Mouse (Mus musculus) Patski (cell line): ENCODE measurements around the gene Ttll9. TPM values are rescaled to one million over a fixed set of nuclear protein-coding genes. Genes with fewer than 3 reads are reported as not detected.

Source experiments
- ATAC-seq: fragments of 100-300 bp; one replicate; pipeline ENCODE4 v1.8.0; 2021
- CTCF ChIA-PET: fragments of 350-600 bp; sonication (Branson Sonifier 250); formaldehyde crosslinking; loops from one replicate; lab custom pipeline; 2022; ENCODE audit warnings: inconsistent platforms; lab: Charles Lee
- POLR2A ChIA-PET: fragments of 350-600 bp; sonication (Branson Sonifier 250); formaldehyde crosslinking; loops from one replicate; lab custom pipeline; 2022; ENCODE audit warnings: antibody characterized with exemption, inconsistent platforms; lab: Charles Lee
- DNase-seq: peaks from one replicate; pipeline ENCODE4 v3.0.0-alpha.2; 2011; ENCODE audit warnings: low read depth, low spot score
- H3K27me3 ChIP-seq: fragments of 371-371 bp; one replicate; pipeline ENCODE4 v1.5.1; 2021
- CTCF ChIP-seq: fragments of 100-300 bp; IDR thresholded peaks from one replicate; pipeline ENCODE4 v1.5.1; 2021
- in situ Hi-C: fragments of 300-500 bp; cut with MboI; formaldehyde crosslinking; loops from 3 replicates; pipeline ENCODE4 v1.11.1; 2018; ENCODE audit warnings: low pct_unique_long_range_greater_than_20kb, mixed read lengths
- polyA plus RNA-seq: library from polyadenylated mRNA; unstranded; gene quantifications from one replicate; pipeline ENCODE4 v1.2.3, GENCODE M21; 2021

The Ttll9 gene
- polyA plus RNA-seq, 1 experiment from 2014 or later, result 0.45 TPM

DNA sequence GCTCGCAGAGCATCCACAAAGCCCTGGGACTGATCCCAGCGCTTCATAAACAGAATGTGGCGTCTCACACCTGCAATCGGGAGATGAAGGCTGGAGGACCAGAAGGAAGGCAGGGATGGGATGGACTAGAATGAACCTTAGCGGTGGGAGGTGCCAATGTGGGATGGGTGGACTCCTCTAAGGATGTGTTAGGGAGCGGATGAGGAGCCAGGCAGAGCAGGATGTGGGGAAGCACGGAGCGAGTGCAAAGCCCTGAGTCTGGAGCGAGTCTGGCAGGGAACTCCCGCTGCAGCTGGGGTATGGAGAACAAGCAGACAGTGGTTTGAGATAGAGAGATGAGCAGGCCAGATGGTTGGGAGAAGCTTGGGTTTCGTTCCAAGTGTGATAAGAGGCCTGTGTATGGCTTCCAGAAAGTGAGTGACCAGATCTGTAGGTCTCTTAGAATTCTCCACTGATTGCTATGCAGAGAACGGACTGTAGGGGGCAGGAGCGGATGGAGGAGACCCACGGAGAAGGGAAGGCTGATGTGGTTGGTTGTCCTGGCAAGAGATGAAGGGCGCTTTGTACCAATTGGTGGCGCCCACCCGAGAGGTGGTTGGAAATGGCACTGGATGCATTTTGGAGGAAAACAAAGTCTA lies 85.7 kb downstream of the Ttll9 start:
- peak; percentile 81 for TF ChIP-seq CTCF
- DNase-seq, result no peak
- in situ Hi-C loops, result no loop called here
- peaks cover 10% of the 10 kb centered on the region for H3K27me3 ChIP-seq
- POLR2A ChIA-PET, result no interaction called here
- CTCF ChIA-PET, result interaction anchor here (1.3 to 2.3 kb wide), 2 partner anchors 15 to 94 kb away, joined by 3 to 8 read pairs; no protein-coding TSS in a partner anchor
- no peak for ATAC-seq

DNA sequence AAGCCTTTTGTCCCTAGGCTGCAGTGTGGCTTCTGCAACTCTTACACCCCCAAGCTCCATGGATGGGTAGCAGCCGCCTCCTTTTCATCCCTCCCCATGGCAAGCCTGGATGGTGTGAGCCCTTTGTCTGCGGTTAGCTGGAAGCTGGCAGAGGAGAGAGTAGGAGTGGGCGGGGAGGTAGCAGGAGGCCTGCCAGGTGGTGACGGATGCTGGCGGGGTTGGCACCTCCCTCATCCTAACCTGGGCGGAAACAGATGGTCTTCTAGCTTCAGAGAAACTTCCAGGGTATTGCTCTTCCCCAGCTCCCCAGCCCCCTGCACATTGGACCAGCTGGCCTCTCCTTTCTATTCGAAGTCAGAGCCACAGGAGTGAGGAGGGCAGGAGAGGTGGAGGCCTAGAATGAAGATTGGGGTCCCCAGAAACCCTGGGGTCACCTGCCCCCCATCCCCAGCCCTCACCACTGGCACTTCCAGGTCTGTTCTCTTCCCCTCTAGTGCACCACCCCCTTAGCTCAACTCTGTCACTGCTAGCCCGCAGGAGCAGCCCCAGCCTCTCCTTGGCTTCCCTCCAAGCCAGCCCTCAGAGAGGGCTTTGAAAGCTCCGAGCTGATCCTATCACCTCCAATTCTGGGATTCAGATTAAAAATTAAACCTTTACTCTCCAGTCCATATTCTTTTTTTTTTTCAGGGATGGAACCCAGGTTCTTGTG lies 87.2 kb downstream of the Ttll9 start:
- ATAC-seq (no peak), DNase-seq (no peak)
- TF ChIP-seq CTCF, result no peak
- CTCF ChIA-PET, result interaction anchor here (1.5 kb wide), 1 partner anchor 28 kb away, joined by 4 read pairs; no protein-coding TSS in a partner anchor
- H3K27me3 ChIP-seq, result peaks cover 17% of the 10 kb centered on the region
- in situ Hi-C loops, result no loop called here
- POLR2A ChIA-PET, result no interaction called here

DNA sequence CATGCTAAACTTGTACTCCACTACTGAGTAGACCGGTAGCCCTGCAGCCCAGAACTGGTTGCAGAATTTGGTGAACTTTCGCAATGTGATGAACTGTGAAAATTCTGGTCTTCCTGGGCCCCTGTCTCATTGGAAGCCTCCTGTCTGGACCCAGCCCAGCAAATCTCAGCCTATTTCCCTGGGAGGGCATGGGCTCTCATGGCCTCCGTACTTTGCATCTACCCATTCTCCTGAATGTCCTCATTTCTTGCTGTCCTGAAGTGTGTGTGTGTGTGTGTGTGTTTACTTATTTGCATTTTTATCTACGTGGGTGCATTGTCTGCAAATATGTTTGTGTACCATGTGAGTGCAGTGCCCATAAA lies 87.7 kb downstream of the Ttll9 start:
- H3K27me3 ChIP-seq, result peaks cover 20% of the 10 kb centered on the region
- ChIA-PET CTCF (interaction anchor here (1.5 to 1.8 kb wide), 2 partner anchors 28 to 94 kb away, joined by 4 to 5 read pairs; no protein-coding TSS in a partner anchor), POLR2A (no interaction called here)
- TF ChIP-seq CTCF, result no peak
- DNase-seq, result no peak
- in situ Hi-C loops, result no loop called here
- ATAC-seq, result no peak

DNA sequence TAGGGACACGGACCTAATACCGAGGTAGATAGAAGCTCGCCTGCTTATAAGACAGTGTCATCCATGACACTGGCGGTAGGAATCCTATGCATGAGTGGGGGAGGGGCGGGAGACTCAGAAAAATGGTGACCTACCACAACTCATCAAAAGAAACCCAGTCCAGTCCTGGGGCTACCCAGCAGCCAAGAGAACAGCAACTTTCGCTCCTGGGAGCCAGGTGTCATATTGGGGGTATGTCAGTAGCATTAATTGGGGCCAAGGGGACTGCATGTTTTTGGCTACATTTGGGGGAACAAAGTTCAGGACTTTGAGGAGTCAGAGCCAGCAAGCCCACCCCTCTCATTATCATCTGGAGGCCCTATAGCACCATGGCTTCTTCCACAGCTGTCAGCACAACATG lies 88.8 kb downstream of the Ttll9 start:
- TF ChIP-seq CTCF, result no peak
- in situ Hi-C loops, result no loop called here
- peaks cover 20% of the 10 kb centered on the region for H3K27me3 ChIP-seq
- no peak for DNase-seq
- ChIA-PET CTCF (interaction anchor here (1.0 to 1.8 kb wide), 3 partner anchors 10 to 93 kb away, joined by 3 to 5 read pairs (median 3); no protein-coding TSS in a partner anchor), POLR2A (no interaction called here)
- ATAC-seq, result no peak

DNA sequence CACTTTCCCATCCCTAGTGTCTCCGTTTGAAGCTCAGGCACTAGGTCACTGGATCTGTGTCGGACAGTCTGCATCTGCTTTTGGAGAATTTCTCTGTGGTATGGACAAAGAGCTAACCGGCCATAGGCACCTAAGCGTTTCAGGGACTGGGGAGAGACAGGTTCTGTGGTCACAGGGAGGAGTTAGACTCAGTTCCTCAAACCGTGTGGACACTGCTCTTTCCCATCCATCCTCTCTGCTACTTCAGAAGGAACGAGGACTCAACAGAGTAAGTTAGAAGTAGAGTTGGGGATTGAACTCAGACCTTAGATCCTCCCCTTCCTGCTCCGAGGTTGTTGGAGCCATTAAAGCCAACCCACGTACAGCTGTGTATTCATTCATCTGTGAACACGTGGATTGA lies 89.3 kb downstream of the Ttll9 start:
- ChIA-PET CTCF (interaction anchor here (1.0 to 1.8 kb wide), 3 partner anchors 10 to 92 kb away, joined by 3 to 5 read pairs (median 3); no protein-coding TSS in a partner anchor), POLR2A (no interaction called here)
- DNase-seq (no peak), ATAC-seq (no peak)
- peaks cover 20% of the 10 kb centered on the region for H3K27me3 ChIP-seq
- no peak for TF ChIP-seq CTCF
- in situ Hi-C loops, result no loop called here

DNA sequence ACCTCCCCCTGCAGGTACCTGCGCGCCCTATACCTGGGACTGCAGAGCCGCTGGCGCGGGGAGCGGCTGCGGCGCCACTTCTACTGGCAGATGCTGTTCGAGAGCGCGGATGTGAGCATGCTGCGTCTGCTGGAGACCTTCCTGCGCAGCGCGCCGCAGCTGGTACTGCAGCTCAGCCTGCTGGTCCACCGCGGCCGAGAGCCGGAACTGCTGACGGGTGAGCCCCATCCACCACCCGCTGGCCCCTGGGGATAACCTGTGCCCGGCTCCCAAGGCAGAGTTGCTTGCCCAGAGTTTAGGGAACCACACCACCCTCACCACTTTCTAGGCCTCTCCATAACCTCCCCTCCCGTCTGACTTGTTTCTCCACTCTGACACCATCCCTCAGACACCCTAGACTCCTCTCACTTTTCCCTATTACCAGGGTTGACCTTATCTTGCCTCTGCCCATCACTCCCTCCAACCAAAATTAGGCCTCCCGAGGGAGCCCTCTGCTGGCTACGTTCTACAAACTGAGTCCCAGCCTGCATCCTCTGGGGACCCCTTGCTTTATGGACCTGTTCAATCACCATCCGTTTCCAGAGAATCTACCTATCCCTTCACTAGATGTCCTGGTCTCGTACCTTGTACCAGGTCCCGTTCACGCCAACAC lies 90.5 kb downstream of the Ttll9 start:
- ATAC-seq (no peak), DNase-seq (no peak)
- POLR2A ChIA-PET, result no interaction called here
- peaks cover 20% of the 10 kb centered on the region for H3K27me3 ChIP-seq
- no peak for TF ChIP-seq CTCF
- in situ Hi-C loops, result no loop called here
- CTCF ChIA-PET, result no interaction called here

DNA sequence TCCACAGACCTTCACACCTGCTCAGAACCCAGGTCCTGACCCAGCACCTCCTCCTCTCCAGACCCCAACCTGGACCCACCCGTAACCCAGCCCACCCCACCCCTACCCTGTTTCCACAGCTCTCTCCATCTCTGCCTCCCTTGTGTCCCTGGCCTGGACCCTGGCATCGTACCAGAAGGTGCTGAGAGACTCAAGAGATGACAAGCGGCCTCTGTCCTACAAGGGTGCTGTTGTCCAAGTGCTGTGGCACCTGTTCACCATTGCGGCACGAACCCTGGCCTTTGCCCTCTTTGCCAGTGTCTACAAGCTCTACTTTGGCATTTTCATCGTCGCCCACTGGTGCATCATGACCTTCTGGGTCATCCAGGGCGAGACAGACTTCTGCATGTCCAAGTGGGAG lies 91.6 kb downstream of the Ttll9 start:
- CTCF ChIA-PET, result interaction anchor here (1.2 kb wide), 1 partner anchor 17 kb away, joined by 3 read pairs; no protein-coding TSS in a partner anchor
- in situ Hi-C loops, result no loop called here
- TF ChIP-seq CTCF, result no peak
- peaks cover 26% of the 10 kb centered on the region for H3K27me3 ChIP-seq
- POLR2A ChIA-PET, result no interaction called here
- DNase-seq, result no peak
- ATAC-seq, result no peak

DNA sequence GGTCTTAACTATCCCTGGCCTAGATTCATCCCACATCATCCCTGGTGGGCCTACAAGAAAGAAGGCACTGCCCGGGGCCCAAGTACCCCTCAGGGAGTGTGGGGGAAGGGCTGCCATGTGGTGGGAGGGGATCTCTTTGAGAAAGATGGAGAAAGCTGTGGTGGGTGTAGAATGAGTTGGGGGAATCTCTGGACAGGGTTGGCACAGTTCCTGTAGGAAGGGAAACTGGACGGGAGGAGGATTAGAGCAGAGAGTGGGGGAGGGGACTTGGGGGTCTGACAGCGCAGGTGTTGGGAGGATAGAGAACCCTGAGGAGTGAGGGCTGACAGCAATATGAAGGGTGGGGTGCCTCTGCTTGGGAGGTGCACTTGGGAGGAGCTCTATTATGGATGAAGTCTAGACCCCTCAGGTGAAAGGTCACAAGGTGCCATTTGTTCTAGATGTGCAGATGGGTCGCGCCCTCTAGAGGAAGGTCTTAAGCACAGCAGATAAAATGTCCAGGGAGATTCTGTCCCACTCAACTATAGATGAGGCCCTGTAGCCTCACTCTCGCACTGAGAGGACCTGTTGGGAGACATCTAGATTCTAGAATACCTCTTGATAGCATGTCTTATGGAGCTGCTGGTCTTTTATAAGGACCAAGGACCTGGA lies 93.1 kb downstream of the Ttll9 start:
- no peak for DNase-seq
- CTCF ChIA-PET, result no interaction called here
- ATAC-seq, result no peak
- H3K27me3 ChIP-seq, result peaks cover 38% of the 10 kb centered on the region
- POLR2A ChIA-PET, result no interaction called here
- TF ChIP-seq CTCF, result no peak
- in situ Hi-C loops, result no loop called here

Other genes starting within 250 kb of the Ttll9 start
- gene Id1, start 226.2 kb upstream of the Ttll9 start, polyA plus RNA-seq, result 117 TPM
- 0.14 TPM for gene Cox4i2, start 208.3 kb upstream of the Ttll9 start, polyA plus RNA-seq
- gene Bcl2l1, start 130.8 kb upstream of the Ttll9 start, polyA plus RNA-seq, result 133 TPM
- gene Tpx2, start 114.5 kb upstream of the Ttll9 start, polyA plus RNA-seq, result 55.7 TPM
- gene Mylk2, start 51.1 kb upstream of the Ttll9 start, polyA plus RNA-seq, result 0.08 TPM
- gene Foxs1, start 29.3 kb upstream of the Ttll9 start, polyA plus RNA-seq, result 0.04 TPM
- gene Dusp15, start 10.8 kb upstream of the Ttll9 start, polyA plus RNA-seq, result 0.36 TPM
- 131 TPM for gene Pdrg1, start 52.9 kb downstream of the Ttll9 start, polyA plus RNA-seq
- not detected for gene Xkr7, start 69.4 kb downstream of the Ttll9 start, polyA plus RNA-seq
- gene Ccm2l, start 103.5 kb downstream of the Ttll9 start, polyA plus RNA-seq, result not detected
- 1.3 TPM for gene Hck, start 146.0 kb downstream of the Ttll9 start, polyA plus RNA-seq
- gene Tm9sf4, start 198.8 kb downstream of the Ttll9 start, polyA plus RNA-seq, result 95.3 TPM